Mouse (Mus musculus): ENCODE results near the gene Dap.

Gene Dap

GRCm38 (mm10) chr15:31262361-31262760 is 38.2 kb downstream of the Dap start:
- DNase-seq (ENCODE audit: extremely low spot score) = no peak

- peak; percentile 77 for DNase-seq (ENCODE audit: extremely low spot score)
These were observed 40.7 kb downstream of the Dap start for GRCm38 (mm10) chr15:31264827-31265226.

- DNase-seq (ENCODE audit: extremely low spot score) = no peak
These were observed 41.3 kb downstream of the Dap start for GRCm38 (mm10) chr15:31265404-31265803.

GRCm38 (mm10) chr15:31265845-31266244 is 41.7 kb downstream of the Dap start:
- no peak for DNase-seq (ENCODE audit: extremely low spot score)

- no peak for DNase-seq (ENCODE audit: extremely low spot score)
These were observed 44.0 kb downstream of the Dap start for GRCm38 (mm10) chr15:31268148-31268547.

- no peak for DNase-seq (ENCODE audit: extremely low spot score)
These were observed 45.4 kb downstream of the Dap start for GRCm38 (mm10) chr15:31269558-31269957.

- no peak for DNase-seq (ENCODE audit: extremely low spot score)
These were observed 48.6 kb downstream of the Dap start for GRCm38 (mm10) chr15:31272695-31273094.

- no peak for DNase-seq (ENCODE audit: extremely low spot score)
These were observed 49.4 kb downstream of the Dap start for GRCm38 (mm10) chr15:31273509-31273908.

- DNase-seq (ENCODE audit: extremely low spot score) = no peak
These were observed 54.0 kb downstream of the Dap start for GRCm38 (mm10) chr15:31278090-31278489.

- no peak for DNase-seq (ENCODE audit: extremely low spot score)
These were observed 55.0 kb downstream of the Dap start for GRCm38 (mm10) chr15:31279120-31279519.

GRCm38 (mm10) chr15:31279577-31280004 is 55.5 kb downstream of the Dap start:
- no peak for DNase-seq (ENCODE audit: extremely low spot score)

GRCm38 (mm10) chr15:31280059-31280458 is 55.9 kb downstream of the Dap start:
- no peak for DNase-seq (ENCODE audit: extremely low spot score)

GRCm38 (mm10) chr15:31280683-31281082 is 56.6 kb downstream of the Dap start:
- no peak for DNase-seq (ENCODE audit: extremely low spot score)

- no peak for DNase-seq (ENCODE audit: extremely low spot score)
These were observed 57.7 kb downstream of the Dap start for GRCm38 (mm10) chr15:31281830-31282229.

GRCm38 (mm10) chr15:31282353-31282752 is 58.2 kb downstream of the Dap start:
- DNase-seq (ENCODE audit: extremely low spot score) = no peak

GRCm38 (mm10) chr15:31284142-31284541 is 60.0 kb downstream of the Dap start:
- no peak for DNase-seq (ENCODE audit: extremely low spot score)

- no peak for DNase-seq (ENCODE audit: extremely low spot score)
These were observed 61.0 kb downstream of the Dap start for GRCm38 (mm10) chr15:31284922-31285631.

GRCm38 (mm10) chr15:31285695-31286094 is 61.6 kb downstream of the Dap start:
- no peak for DNase-seq (ENCODE audit: extremely low spot score)

- DNase-seq (ENCODE audit: extremely low spot score) = peak; percentile 24
These were observed 68.5 kb downstream of the Dap start for GRCm38 (mm10) chr15:31292627-31293026.

- no peak for DNase-seq (ENCODE audit: extremely low spot score)
These were observed 70.2 kb downstream of the Dap start for GRCm38 (mm10) chr15:31294311-31294710.

- DNase-seq (ENCODE audit: extremely low spot score) = peak; percentile 22
These were observed 73.0 kb downstream of the Dap start for GRCm38 (mm10) chr15:31296882-31297776.

GRCm38 (mm10) chr15:31297777-31298137 is 73.6 kb downstream of the Dap start:
- no peak for DNase-seq (ENCODE audit: extremely low spot score)

All from embryo, embryonic 9.5 days (tissue).